Mouse (Mus musculus) neutrophil, adult 5-6 weeks (primary cell): ENCODE results near the gene Fbxl18. TPM values are rescaled to one million over a fixed set of nuclear protein-coding genes. Genes with fewer than 3 reads are reported as not detected.

Experiments used
- ATAC-seq: fragments of 151-379, 151-347 bp; 2 replicates; pipeline ENCODE4 v1.8.0; 2017; ENCODE audit warnings: mild to moderate bottlenecking, moderate TSS enrichment; ENCODE audit not compliant: insufficient number of reproducible peaks, poor library complexity, low FRiP score, severe bottlenecking; ENCODE audit errors: extremely low read depth
- total RNA-seq: library from RNA; stranded (forward); fragments of 200-1000 nt; gene quantifications from 2 replicates; pipeline ENCODE4 v1.2.3, GENCODE M21; 2017

Fbxl18 gene
- total RNA-seq, 1 experiment from 2014 or later: 5.9 TPM

- ATAC-seq: peak; percentile 98
Measured at GRCm38 (mm10) chr5:142920311-142921073, 25.3 kb upstream of the Fbxl18 start.

GRCm38 (mm10) chr5:142917402-142917801 lies 22.2 kb upstream of the Fbxl18 start:
- ATAC-seq: no peak

GRCm38 (mm10) chr5:142916593-142916992 lies 21.4 kb upstream of the Fbxl18 start:
- ATAC-seq: no peak

- no peak for ATAC-seq
Measured at GRCm38 (mm10) chr5:142915231-142915630, 20.0 kb upstream of the Fbxl18 start.

GRCm38 (mm10) chr5:142912739-142913138 lies 17.5 kb upstream of the Fbxl18 start:
- ATAC-seq: peak; percentile 31; the same call in 1 of the 2 replicates

GRCm38 (mm10) chr5:142912320-142912719 lies 17.1 kb upstream of the Fbxl18 start:
- ATAC-seq: no peak

- no peak for ATAC-seq
Measured at GRCm38 (mm10) chr5:142911629-142912028, 16.4 kb upstream of the Fbxl18 start.

GRCm38 (mm10) chr5:142909576-142910278 lies 14.5 kb upstream of the Fbxl18 start:
- no peak for ATAC-seq

GRCm38 (mm10) chr5:142908941-142909575 lies 13.8 kb upstream of the Fbxl18 start:
- peak; percentile 28 for ATAC-seq

- no peak for ATAC-seq
Measured at GRCm38 (mm10) chr5:142907803-142908559, 12.8 kb upstream of the Fbxl18 start.

- ATAC-seq: no peak
Measured at GRCm38 (mm10) chr5:142907048-142907802, 12.0 kb upstream of the Fbxl18 start.

GRCm38 (mm10) chr5:142906532-142907047 lies 11.4 kb upstream of the Fbxl18 start, which contains the start of gene Actb:
Gene Actb, minus strand, starts transcription at chr5:142906754.
- peak; percentile 51 for ATAC-seq

GRCm38 (mm10) chr5:142905725-142906531 lies 10.7 kb upstream of the Fbxl18 start:
- peak; percentile 54 for ATAC-seq

- ATAC-seq: no peak
Measured at GRCm38 (mm10) chr5:142905038-142905695, 9.9 kb upstream of the Fbxl18 start.

GRCm38 (mm10) chr5:142904208-142905037 lies 9.2 kb upstream of the Fbxl18 start:
- no peak for ATAC-seq
